Mouse (Mus musculus) left cerebral cortex, postnatal 25 days (tissue): ENCODE measurements at regions not wholly inside any gene's neighbourhood (a gene's known extent, or its start where the extent isn't known, plus 50 kb on each side); places are given as distances from the start of the nearest gene placed in this dataset.

Experiments
- DNase-seq, 2 experiments: peaks; one replicate each; pipeline ENCODE4 v3.0.0; 2022; ENCODE audit warnings: low spot score in 2 of 2, mixed read lengths in 1 of 2
- intact Hi-C: fragments of 180-260 bp; cut with DNase I; formaldehyde crosslinking; loops from one replicate; pipeline ENCODE4 v1.15.1; 2025

DNA sequence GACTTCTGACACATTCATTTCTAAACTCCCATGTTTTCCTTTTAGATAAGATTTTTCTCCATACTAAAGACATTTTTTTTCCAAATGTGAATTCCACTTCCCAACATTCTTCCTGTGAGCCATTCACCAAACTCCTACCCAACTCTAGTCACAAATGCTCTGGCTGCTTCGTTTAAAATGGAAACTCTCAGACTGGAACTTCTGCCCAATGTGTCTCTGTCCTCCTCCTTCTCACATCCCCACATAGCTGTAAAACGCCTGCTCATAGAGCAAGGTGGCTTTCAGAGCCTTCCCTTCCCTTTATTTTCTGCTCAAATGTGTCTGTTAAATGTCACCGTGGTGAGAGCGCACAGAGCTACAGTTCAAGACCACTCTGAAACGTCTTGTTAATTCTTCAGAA lies 50.1 kb upstream of the Mgmt start:
- DNase-seq = peak in 1 of 2 experiments; percentile 44
- intact Hi-C loops = no loop called here
